Mouse (Mus musculus) embryonic facial prominence, embryonic 13.5 days (tissue): ENCODE results near the gene Arap1. TPM values are rescaled to one million over a fixed set of nuclear protein-coding genes. Genes with fewer than 3 reads are reported as not detected.
A peak's percentile ranks its signal among the peaks of the same experiment; 100 is the strongest.

ENCODE experiments used
- ATAC-seq: fragments of 200-750 bp; cut with Nextera tagmentation; 2 replicates; pipeline ENCODE4 v1.8.0; 2017; ENCODE audit warnings: low read depth; ENCODE audit not compliant: insufficient number of reproducible peaks, insufficient read depth, low FRiP score, low TSS enrichment
- H3K27ac ChIP-seq: fragments of 300-500 bp; sonication (generic); 2 replicates; pipeline ENCODE4 v1.5.1; 2015; ENCODE audit warnings: moderate library complexity, mild to moderate bottlenecking, inconsistent platforms
- H3K27me3 ChIP-seq: fragments of 300-500 bp; sonication (generic); 2 replicates; pipeline ENCODE4 v1.6.1; 2015; ENCODE audit warnings: mild to moderate bottlenecking, inconsistent platforms
- H3K36me3 ChIP-seq: fragments of 300-500 bp; sonication (generic); 2 replicates; pipeline ENCODE4 v1.6.1; 2015; ENCODE audit warnings: mild to moderate bottlenecking, inconsistent platforms
- H3K4me1 ChIP-seq: fragments of 300-500 bp; sonication (generic); 2 replicates; pipeline ENCODE4 v1.6.1; 2015; ENCODE audit warnings: inconsistent platforms
- H3K4me2 ChIP-seq: fragments of 300-500 bp; sonication (generic); 2 replicates; pipeline ENCODE4 v1.6.1; 2015; ENCODE audit warnings: moderate library complexity, mild to moderate bottlenecking, inconsistent platforms
- H3K4me3 ChIP-seq: fragments of 300-500 bp; sonication (generic); 2 replicates; pipeline ENCODE4 v1.5.1; 2015; ENCODE audit warnings: mild to moderate bottlenecking, inconsistent platforms
- H3K9ac ChIP-seq: fragments of 300-500 bp; sonication (generic); 2 replicates; pipeline ENCODE4 v1.6.1; 2015; ENCODE audit warnings: mild to moderate bottlenecking, inconsistent platforms
- H3K9me3 ChIP-seq: fragments of 300-500 bp; sonication (generic); 2 replicates; pipeline ENCODE4 v1.6.1; 2016; ENCODE audit warnings: inconsistent platforms
- WGBS: fragments of 180-500 bp; shearing (Covaris S2); methylation state at CpG from one replicate; pipeline ENCODE4 v1.1.7; 2015; ENCODE audit warnings: mixed read lengths; 5-methylcytosine and 5-hydroxymethylcytosine counted together
- polyA plus RNA-seq: library from polyadenylated mRNA; unstranded; fragments of >200 nt; fragmentation: Nextera tagmentation; extraction: Ambion mirVana; gene quantifications from 2 replicates; pipeline ENCODE4 v1.2.1, GENCODE M21; 2015

Gene Arap1
- polyA plus RNA-seq, 1 experiment from 2014 or later, result 41.4 TPM

GRCm38 (mm10) chr7:101382378-101382777 is 34.5 kb downstream of the Arap1 start:
- Histone ChIP-seq H3K9ac (no peak overlapping the region), H3K4me2 (no peak overlapping the region), H3K36me3 (no peaks in the 10 kb centered on the region), H3K4me1 (peaks cover 36% of the 10 kb centered on the region), H3K9me3 (no peaks in the 10 kb centered on the region), H3K27ac (no peak overlapping the region), H3K4me3 (no peak overlapping the region), H3K27me3 (no peaks in the 10 kb centered on the region)
- WGBS, result 64% methylated on average over 8 of the region's 8 CpGs
- ATAC-seq, result no peak

- no peak overlapping the region for H3K27ac ChIP-seq
- H3K4me2 ChIP-seq, result no peak overlapping the region
- peaks cover 28% of the 10 kb centered on the region for H3K4me1 ChIP-seq
- 78% methylated on average over 3 of the region's 3 CpGs for WGBS
- no peak for ATAC-seq
- H3K36me3 ChIP-seq, result peaks cover 4% of the 10 kb centered on the region
- no peaks in the 10 kb centered on the region for H3K9me3 ChIP-seq
- H3K9ac ChIP-seq, result no peak overlapping the region
- no peak overlapping the region for H3K4me3 ChIP-seq
- H3K27me3 ChIP-seq, result no peaks in the 10 kb centered on the region
These were observed 35.9 kb downstream of the Arap1 start for GRCm38 (mm10) chr7:101383756-101384155.

GRCm38 (mm10) chr7:101384931-101385330 is 37.1 kb downstream of the Arap1 start:
- Histone ChIP-seq H3K27me3 (no peaks in the 10 kb centered on the region), H3K9ac (no peak overlapping the region), H3K9me3 (no peaks in the 10 kb centered on the region), H3K4me2 (no peak overlapping the region), H3K27ac (no peak overlapping the region), H3K4me1 (peaks cover 18% of the 10 kb centered on the region), H3K4me3 (no peak overlapping the region), H3K36me3 (peaks cover 6% of the 10 kb centered on the region)
- ATAC-seq, result no peak
- WGBS, result 63% methylated on average over 10 of the region's 10 CpGs

- WGBS, result 42% methylated on average over 6 of the region's 6 CpGs
- Histone ChIP-seq H3K9ac (no peak overlapping the region), H3K36me3 (peaks cover 10% of the 10 kb centered on the region), H3K4me3 (no peak overlapping the region), H3K4me2 (no peak overlapping the region), H3K4me1 (peaks cover 18% of the 10 kb centered on the region), H3K27me3 (no peaks in the 10 kb centered on the region), H3K27ac (no peak overlapping the region), H3K9me3 (no peaks in the 10 kb centered on the region)
- ATAC-seq, result no peak
These were observed 37.5 kb downstream of the Arap1 start for GRCm38 (mm10) chr7:101385331-101385733.

GRCm38 (mm10) chr7:101385866-101386452 is 38.1 kb downstream of the Arap1 start:
- Histone ChIP-seq H3K27ac (no peak overlapping the region), H3K36me3 (peaks cover 12% of the 10 kb centered on the region), H3K4me3 (no peak overlapping the region), H3K9ac (no peak overlapping the region), H3K9me3 (no peaks in the 10 kb centered on the region), H3K4me2 (no peak overlapping the region), H3K4me1 (peaks cover 18% of the 10 kb centered on the region), H3K27me3 (no peaks in the 10 kb centered on the region)
- WGBS, result 46% methylated on average over 9 of the region's 10 CpGs
- no peak; the same call in 1 of the 2 replicates for ATAC-seq

- H3K4me3 ChIP-seq, result no peak overlapping the region
- peaks cover 47% of the 10 kb centered on the region for H3K4me1 ChIP-seq
- H3K36me3 ChIP-seq, result peaks cover 12% of the 10 kb centered on the region
- ATAC-seq, result no peak
- no peak overlapping the region for H3K4me2 ChIP-seq
- H3K27ac ChIP-seq, result no peak overlapping the region
- H3K9me3 ChIP-seq, result no peaks in the 10 kb centered on the region
- no peaks in the 10 kb centered on the region for H3K27me3 ChIP-seq
- no peak overlapping the region for H3K9ac ChIP-seq
- WGBS, result 89% methylated on average over 6 of the region's 6 CpGs
These were observed 41.4 kb downstream of the Arap1 start for GRCm38 (mm10) chr7:101389256-101389655.

GRCm38 (mm10) chr7:101391909-101392479 is 44.1 kb downstream of the Arap1 start:
- WGBS, result 78% methylated on average over 4 of the region's 4 CpGs
- H3K9ac ChIP-seq, result 0 out of 2 replicates have a peak overlapping the region, but pooled peaks have one; percentile 37
- no peak for ATAC-seq
- H3K4me2 ChIP-seq, result no peak overlapping the region
- no peak overlapping the region for H3K4me3 ChIP-seq
- H3K4me1 ChIP-seq, result peaks cover 47% of the 10 kb centered on the region
- H3K36me3 ChIP-seq, result peaks cover 24% of the 10 kb centered on the region
- H3K9me3 ChIP-seq, result no peaks in the 10 kb centered on the region
- peak overlapping the region; percentile 97 for H3K27ac ChIP-seq
- H3K27me3 ChIP-seq, result no peaks in the 10 kb centered on the region

- Histone ChIP-seq H3K4me2 (peak overlapping the region; percentile 62; the same call in 1 of the 2 replicates), H3K27ac (peak overlapping the region; percentile 97), H3K9ac (0 out of 2 replicates have a peak overlapping the region, but pooled peaks have one; percentile 37), H3K4me3 (no peak overlapping the region), H3K27me3 (no peaks in the 10 kb centered on the region), H3K9me3 (no peaks in the 10 kb centered on the region), H3K4me1 (peaks cover 47% of the 10 kb centered on the region), H3K36me3 (peaks cover 34% of the 10 kb centered on the region)
- ATAC-seq, result no peak
- WGBS, result 22% methylated on average over 4 of the region's 4 CpGs
These were observed 45.1 kb downstream of the Arap1 start for GRCm38 (mm10) chr7:101393015-101393414.

GRCm38 (mm10) chr7:101393694-101394504 is 46.0 kb downstream of the Arap1 start:
- Histone ChIP-seq H3K4me1 (peaks cover 47% of the 10 kb centered on the region), H3K27ac (peak overlapping the region; percentile 97), H3K4me3 (peak overlapping the region; percentile 36)

GRCm38 (mm10) chr7:101394569-101394968 is 46.7 kb downstream of the Arap1 start:
- peak overlapping the region; percentile 62 for H3K4me2 ChIP-seq
- H3K4me1 ChIP-seq, result peaks cover 47% of the 10 kb centered on the region
- no peaks in the 10 kb centered on the region for H3K27me3 ChIP-seq
- H3K27ac ChIP-seq, result peak overlapping the region; percentile 97
- H3K36me3 ChIP-seq, result peaks cover 46% of the 10 kb centered on the region
- peak overlapping the region; percentile 36 for H3K4me3 ChIP-seq
- no peak for ATAC-seq
- peak overlapping the region; percentile 67 for H3K9ac ChIP-seq
- WGBS, result 64% methylated on average over 3 of the region's 3 CpGs
- H3K9me3 ChIP-seq, result no peaks in the 10 kb centered on the region

More at GRCm38 (mm10) chr7:101393694-101394504, 46.0 kb downstream of the Arap1 start:
- WGBS, result 24% methylated on average over 8 of the region's 8 CpGs
- H3K9me3 ChIP-seq, result no peaks in the 10 kb centered on the region
- peak overlapping the region; percentile 67 for H3K9ac ChIP-seq
- ATAC-seq, result peak; percentile 73
- H3K36me3 ChIP-seq, result peaks cover 39% of the 10 kb centered on the region
- peak overlapping the region; percentile 62 for H3K4me2 ChIP-seq
- no peaks in the 10 kb centered on the region for H3K27me3 ChIP-seq

GRCm38 (mm10) chr7:101395471-101395870 is 47.6 kb downstream of the Arap1 start:
- Histone ChIP-seq H3K4me2 (peak overlapping the region; percentile 62), H3K4me1 (peaks cover 47% of the 10 kb centered on the region), H3K36me3 (peaks cover 46% of the 10 kb centered on the region), H3K9me3 (no peaks in the 10 kb centered on the region), H3K4me3 (peak overlapping the region; percentile 36), H3K9ac (0 out of 2 replicates have a peak overlapping the region, but pooled peaks have one; percentile 6), H3K27ac (no peak overlapping the region), H3K27me3 (no peaks in the 10 kb centered on the region)
- 95% methylated on average over 2 of the region's 2 CpGs for WGBS
- ATAC-seq, result no peak
